Mouse (Mus musculus) lung, embryonic 15.5 days (tissue): Measurements from ENCODE around the gene Boc. TPM values are rescaled to one million over a fixed set of nuclear protein-coding genes. Genes with fewer than 3 reads are reported as not detected.

Experiments used
- ATAC-seq: fragments of 200-750 bp; cut with Nextera tagmentation; 2 replicates; pipeline ENCODE4 v1.8.0; 2017; ENCODE audit warnings: moderate number of reproducible peaks, borderline replicate concordance; ENCODE audit not compliant: low FRiP score, low TSS enrichment; ENCODE audit errors: extremely low read depth
- H3K27ac ChIP-seq: fragments of 300-500 bp; sonication (generic); 2 replicates; pipeline ENCODE4 v1.5.1; 2015; ENCODE audit warnings: moderate library complexity, mild to moderate bottlenecking, inconsistent platforms
- H3K27me3 ChIP-seq: fragments of 300-500 bp; sonication (generic); 2 replicates; pipeline ENCODE4 v1.6.1; 2015; ENCODE audit warnings: inconsistent platforms
- H3K36me3 ChIP-seq: fragments of 300-500 bp; sonication (generic); 2 replicates; pipeline ENCODE4 v1.6.1; 2015; ENCODE audit warnings: inconsistent platforms
- H3K4me1 ChIP-seq: fragments of 300-500 bp; sonication (generic); 2 replicates; pipeline ENCODE4 v1.6.1; 2015; ENCODE audit warnings: inconsistent platforms
- H3K4me2 ChIP-seq: fragments of 300-500 bp; sonication (generic); 2 replicates; pipeline ENCODE4 v1.6.1; 2015; ENCODE audit warnings: inconsistent platforms, mild to moderate bottlenecking, moderate library complexity
- H3K4me3 ChIP-seq: fragments of 300-500 bp; sonication (generic); 2 replicates; pipeline ENCODE4 v1.5.1; 2015; ENCODE audit warnings: mild to moderate bottlenecking, inconsistent platforms
- H3K9ac ChIP-seq: fragments of 300-500 bp; sonication (generic); 2 replicates; pipeline ENCODE4 v1.6.1; 2015; ENCODE audit warnings: inconsistent platforms
- H3K9me3 ChIP-seq: fragments of 300-500 bp; sonication (generic); 2 replicates; pipeline ENCODE4 v1.6.1; 2016; ENCODE audit warnings: inconsistent platforms
- WGBS: fragments of 180-500 bp; shearing (Covaris S2); methylation state at CpG from one replicate; pipeline ENCODE4 v1.1.7; 2015; 5-methylcytosine and 5-hydroxymethylcytosine counted together
- polyA plus RNA-seq: library from polyadenylated mRNA; unstranded; fragments of >200 nt; fragmentation: Nextera tagmentation; extraction: Ambion mirVana; gene quantifications from 2 replicates; pipeline ENCODE4 v1.2.1, GENCODE M21; 2015

Gene Boc
- polyA plus RNA-seq, 1 experiment from 2014 or later, result 29.9 TPM

- no peak overlapping the region for H3K9ac ChIP-seq
- H3K9me3 ChIP-seq, result no peaks in the 10 kb centered on the region
- peak overlapping the region; percentile 41 for H3K4me2 ChIP-seq
- H3K36me3 ChIP-seq, result no peaks in the 10 kb centered on the region
- WGBS, result 35% methylated on average over 22 of the region's 22 CpGs
- H3K27ac ChIP-seq, result no peak overlapping the region
- H3K27me3 ChIP-seq, result no peaks in the 10 kb centered on the region
- ATAC-seq, result peak; percentile 76; the same call in 1 of the 2 replicates
- H3K4me1 ChIP-seq, result peaks cover 14% of the 10 kb centered on the region
- peak overlapping the region; percentile 3; the same call in 1 of the 2 replicates for H3K4me3 ChIP-seq
Measured at GRCm38 (mm10) chr16:44565328-44566210, 6.9 kb upstream of the Boc start.

DNA sequence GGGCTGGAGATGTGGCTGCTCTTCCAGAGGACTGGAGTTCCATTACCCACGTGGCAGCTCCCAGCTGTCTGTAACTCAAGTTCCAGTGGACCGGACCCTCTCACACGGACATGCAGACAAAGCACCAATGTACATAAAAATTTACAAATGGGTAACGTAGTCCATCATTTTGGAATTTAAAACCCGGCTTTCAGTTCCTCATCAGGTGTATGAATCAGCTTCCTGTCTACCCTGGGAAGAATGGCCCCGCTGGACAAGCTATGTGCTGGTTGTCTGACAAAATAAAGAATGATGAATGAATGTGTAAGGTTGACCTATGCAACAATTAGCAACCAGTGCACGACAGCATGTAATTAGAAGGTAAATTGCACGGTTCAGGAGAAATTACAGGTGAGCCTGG lies 5.7 kb upstream of the Boc start:
- Histone ChIP-seq H3K9ac (no peak overlapping the region), H3K4me3 (no peak overlapping the region), H3K27ac (no peak overlapping the region), H3K9me3 (no peaks in the 10 kb centered on the region), H3K27me3 (no peaks in the 10 kb centered on the region), H3K4me2 (no peak overlapping the region), H3K4me1 (peaks cover 16% of the 10 kb centered on the region), H3K36me3 (no peaks in the 10 kb centered on the region)
- no peak for ATAC-seq
- 61% methylated on average over 8 of the region's 8 CpGs for WGBS

GRCm38 (mm10) chr16:44562061-44562460 lies 3.4 kb upstream of the Boc start:
- 72% methylated on average over 3 of the region's 3 CpGs for WGBS

GRCm38 (mm10) chr16:44560214-44560613 lies 1.5 kb upstream of the Boc start:
- Histone ChIP-seq H3K4me3 (no peak overlapping the region), H3K27ac (no peak overlapping the region), H3K9me3 (no peaks in the 10 kb centered on the region), H3K4me2 (no peak overlapping the region), H3K4me1 (peaks cover 14% of the 10 kb centered on the region), H3K27me3 (no peaks in the 10 kb centered on the region), H3K9ac (no peak overlapping the region), H3K36me3 (no peaks in the 10 kb centered on the region)
- WGBS, result 33% methylated on average over 1 of the region's 1 CpGs
- ATAC-seq, result no peak

More at GRCm38 (mm10) chr16:44562061-44562460, 3.4 kb upstream of the Boc start:
- H3K4me1 ChIP-seq, result peaks cover 18% of the 10 kb centered on the region
- no peak for ATAC-seq
- no peaks in the 10 kb centered on the region for H3K9me3 ChIP-seq
- H3K27me3 ChIP-seq, result no peaks in the 10 kb centered on the region
- H3K9ac ChIP-seq, result no peak overlapping the region
- H3K4me2 ChIP-seq, result no peak overlapping the region
- H3K27ac ChIP-seq, result no peak overlapping the region
- no peaks in the 10 kb centered on the region for H3K36me3 ChIP-seq
- no peak overlapping the region for H3K4me3 ChIP-seq

- no peaks in the 10 kb centered on the region for H3K9me3 ChIP-seq
- H3K4me2 ChIP-seq, result peak overlapping the region; percentile 85
- H3K27ac ChIP-seq, result no peak overlapping the region
- ATAC-seq, result no peak
- no peaks in the 10 kb centered on the region for H3K27me3 ChIP-seq
- H3K4me3 ChIP-seq, result peak overlapping the region; percentile 78
- 14% methylated on average over 5 of the region's 5 CpGs for WGBS
- H3K9ac ChIP-seq, result no peak overlapping the region
- no peaks in the 10 kb centered on the region for H3K36me3 ChIP-seq
- H3K4me1 ChIP-seq, result peaks cover 17% of the 10 kb centered on the region
Measured at GRCm38 (mm10) chr16:44559330-44559695, 616 bp upstream of the Boc start.

GRCm38 (mm10) chr16:44557661-44558470 lies 831 bp downstream of the Boc start:
- no peaks in the 10 kb centered on the region for H3K36me3 ChIP-seq
- ATAC-seq, result peak; percentile 68
- H3K4me2 ChIP-seq, result peak overlapping the region; percentile 85
- peak overlapping the region; percentile 78 for H3K4me3 ChIP-seq
- H3K27me3 ChIP-seq, result no peaks in the 10 kb centered on the region
- H3K9ac ChIP-seq, result peak overlapping the region; percentile 66
- WGBS, result under 1% methylated on average over 47 of the region's 47 CpGs
- H3K4me1 ChIP-seq, result peaks cover 32% of the 10 kb centered on the region
- H3K27ac ChIP-seq, result peak overlapping the region; percentile 95
- H3K9me3 ChIP-seq, result no peaks in the 10 kb centered on the region

DNA sequence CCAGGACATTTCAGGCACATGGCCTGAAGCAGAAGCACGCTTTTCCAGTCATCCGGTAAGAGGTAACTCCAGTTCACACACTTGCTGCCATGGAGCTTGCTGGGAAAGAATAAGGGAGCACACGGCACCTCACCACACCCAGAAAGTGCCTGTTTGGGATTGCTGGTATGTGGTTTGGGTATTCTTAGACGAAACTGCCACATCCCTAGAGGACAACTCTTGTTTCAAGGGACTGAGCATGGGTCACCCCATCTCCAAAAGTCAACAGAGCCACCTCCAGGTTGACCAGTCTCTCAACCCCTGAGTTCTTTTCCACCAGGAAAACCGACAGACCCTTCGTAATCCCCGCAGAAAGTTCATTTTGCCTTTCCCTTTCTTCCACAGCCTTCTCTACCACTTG lies 1.6 kb downstream of the Boc start:
- 27% methylated on average over 7 of the region's 7 CpGs for WGBS
- Histone ChIP-seq H3K27me3 (no peaks in the 10 kb centered on the region), H3K27ac (peak overlapping the region; percentile 95), H3K4me1 (peaks cover 40% of the 10 kb centered on the region), H3K4me3 (peak overlapping the region; percentile 78), H3K4me2 (peak overlapping the region; percentile 85), H3K9ac (peak overlapping the region; percentile 66), H3K9me3 (no peaks in the 10 kb centered on the region), H3K36me3 (no peaks in the 10 kb centered on the region)
- ATAC-seq, result no peak

GRCm38 (mm10) chr16:44555791-44556709 lies 2.6 kb downstream of the Boc start:
- Histone ChIP-seq H3K9ac (peak overlapping the region; percentile 66), H3K27ac (peak overlapping the region; percentile 95), H3K9me3 (no peaks in the 10 kb centered on the region), H3K4me2 (peak overlapping the region; percentile 85), H3K4me3 (peak overlapping the region; percentile 78), H3K27me3 (no peaks in the 10 kb centered on the region), H3K36me3 (no peaks in the 10 kb centered on the region), H3K4me1 (peaks cover 48% of the 10 kb centered on the region)
- no peak; the same call in 1 of the 2 replicates for ATAC-seq
- 44% methylated on average over 9 of the region's 9 CpGs for WGBS

DNA sequence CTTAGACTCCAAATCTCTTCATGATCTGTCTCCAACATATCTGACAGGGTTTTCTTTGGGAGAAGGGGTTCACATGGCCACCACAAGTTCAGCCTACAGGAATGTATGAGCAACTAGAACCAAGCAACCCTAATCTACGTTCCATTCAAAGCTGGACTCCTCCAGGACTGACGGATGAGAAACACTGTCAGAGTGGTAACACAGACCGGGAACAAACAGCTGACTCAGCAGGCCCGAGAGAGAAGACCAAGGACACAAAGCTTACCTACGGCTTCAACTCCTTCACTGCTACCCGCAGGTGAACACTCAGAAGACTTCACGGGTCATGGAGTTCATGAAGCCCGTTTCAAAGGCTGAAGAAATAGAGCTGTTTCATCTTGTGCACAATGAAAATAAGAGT lies 4.8 kb downstream of the Boc start:
- Histone ChIP-seq H3K4me3 (no peak overlapping the region), H3K4me2 (peak overlapping the region; percentile 38), H3K36me3 (no peaks in the 10 kb centered on the region), H3K27ac (no peak overlapping the region), H3K4me1 (peaks cover 60% of the 10 kb centered on the region), H3K9me3 (no peaks in the 10 kb centered on the region), H3K27me3 (no peaks in the 10 kb centered on the region), H3K9ac (no peak overlapping the region)
- 52% methylated on average over 8 of the region's 8 CpGs for WGBS
- ATAC-seq, result no peak

GRCm38 (mm10) chr16:44552726-44553125 lies 6.0 kb downstream of the Boc start:
- peaks cover 60% of the 10 kb centered on the region for H3K4me1 ChIP-seq
- H3K9me3 ChIP-seq, result no peaks in the 10 kb centered on the region
- H3K27me3 ChIP-seq, result no peaks in the 10 kb centered on the region
- H3K27ac ChIP-seq, result 0 out of 2 replicates have a peak overlapping the region, but pooled peaks have one; percentile 10
- no peaks in the 10 kb centered on the region for H3K36me3 ChIP-seq
- WGBS, result 80% methylated on average over 5 of the region's 5 CpGs
- H3K4me2 ChIP-seq, result no peak overlapping the region
- no peak for ATAC-seq
- H3K4me3 ChIP-seq, result no peak overlapping the region
- H3K9ac ChIP-seq, result no peak overlapping the region

- no peak for ATAC-seq
- H3K4me2 ChIP-seq, result no peak overlapping the region
- no peak overlapping the region for H3K27ac ChIP-seq
- peaks cover 66% of the 10 kb centered on the region for H3K4me1 ChIP-seq
- no peaks in the 10 kb centered on the region for H3K9me3 ChIP-seq
- H3K36me3 ChIP-seq, result no peaks in the 10 kb centered on the region
- H3K27me3 ChIP-seq, result no peaks in the 10 kb centered on the region
- H3K9ac ChIP-seq, result no peak overlapping the region
- H3K4me3 ChIP-seq, result no peak overlapping the region
- WGBS, result 61% methylated on average over 2 of the region's 2 CpGs
Measured at GRCm38 (mm10) chr16:44552036-44552435, 6.7 kb downstream of the Boc start.
